Mouse (Mus musculus) spleen, postnatal 10 days (tissue): ENCODE measurements around the gene Fam57b.

ENCODE experiments used
- DNase-seq, 2 experiments: peaks; one replicate each; pipeline ENCODE4 v3.0.0; 2021 to 2022; ENCODE audit warnings: low spot score in 2 of 2

The Fam57b gene

GRCm38 (mm10) chr7:126799050-126799467 lies 1.6 kb downstream of the Fam57b start:
- peak; percentile 85 to 93 for DNase-seq

- peak in 1 of 2 experiments; percentile 72 for DNase-seq
These were observed 2.2 kb downstream of the Fam57b start for GRCm38 (mm10) chr7:126799468-126800268.

- DNase-seq: no peak
These were observed 3.0 kb downstream of the Fam57b start for GRCm38 (mm10) chr7:126800269-126801056.

GRCm38 (mm10) chr7:126801057-126801422 lies 3.6 kb downstream of the Fam57b start:
- DNase-seq: no peak

- DNase-seq: no peak
These were observed 4.8 kb downstream of the Fam57b start for GRCm38 (mm10) chr7:126802134-126802889.

- no peak for DNase-seq
These were observed 5.7 kb downstream of the Fam57b start for GRCm38 (mm10) chr7:126803181-126803580.

- no peak for DNase-seq
These were observed 6.3 kb downstream of the Fam57b start for GRCm38 (mm10) chr7:126803751-126804150.

- DNase-seq: no peak
These were observed 9.5 kb downstream of the Fam57b start for GRCm38 (mm10) chr7:126806956-126807355.

GRCm38 (mm10) chr7:126807405-126807804 lies 9.9 kb downstream of the Fam57b start:
- no peak for DNase-seq

- peak; percentile 71 to 82 for DNase-seq
These were observed 11.4 kb downstream of the Fam57b start for GRCm38 (mm10) chr7:126808703-126809455.

GRCm38 (mm10) chr7:126809723-126810369 lies 12.4 kb downstream of the Fam57b start:
- DNase-seq: no peak

GRCm38 (mm10) chr7:126815726-126816222 lies 18.3 kb downstream of the Fam57b start:
- DNase-seq: no peak

- DNase-seq: no peak
These were observed 19.0 kb downstream of the Fam57b start for GRCm38 (mm10) chr7:126816494-126816893.

- DNase-seq: no peak
These were observed 20.1 kb downstream of the Fam57b start for GRCm38 (mm10) chr7:126817595-126817994.

- DNase-seq: no peak
These were observed 21.4 kb downstream of the Fam57b start for GRCm38 (mm10) chr7:126818818-126819217.

- DNase-seq: peak; percentile 77 to 87
These were observed 24.5 kb downstream of the Fam57b start for GRCm38 (mm10) chr7:126821835-126822511.

- DNase-seq: no peak
These were observed 25.3 kb downstream of the Fam57b start for GRCm38 (mm10) chr7:126822741-126823140.

- DNase-seq: no peak
These were observed 25.8 kb downstream of the Fam57b start for GRCm38 (mm10) chr7:126823202-126823711.

- no peak for DNase-seq
These were observed 26.5 kb downstream of the Fam57b start for GRCm38 (mm10) chr7:126823940-126824339.

- DNase-seq: peak in 1 of 2 experiments; percentile 58
These were observed 27.9 kb downstream of the Fam57b start for GRCm38 (mm10) chr7:126825403-126825802.
